Mouse (Mus musculus) spleen, postnatal 10 days (tissue): ENCODE data around the gene Rapgef2.
"Not testable (repeated sequence)": the region's sequence is repeated elsewhere in the genome, so short reads cannot be mapped to it uniquely, and the experiment has no call there.

Experiments
- DNase-seq, 2 experiments: peaks; one replicate each; pipeline ENCODE4 v3.0.0; 2021 to 2022; ENCODE audit warnings: low spot score in 2 of 2

Gene Rapgef2

GRCm38 (mm10) chr3:79203178-79203577 lies 83.1 kb downstream of the Rapgef2 start:
- peak in 1 of 2 experiments; percentile 34 for DNase-seq

GRCm38 (mm10) chr3:79202275-79203153 lies 83.8 kb downstream of the Rapgef2 start:
- peak; percentile 37 to 71 for DNase-seq

GRCm38 (mm10) chr3:79196708-79197437 lies 89.4 kb downstream of the Rapgef2 start:
- DNase-seq: peak in 1 of 2 experiments; percentile 65

GRCm38 (mm10) chr3:79195280-79195679 lies 91.0 kb downstream of the Rapgef2 start:
- no peak for DNase-seq

- no peak for DNase-seq
These were observed 92.1 kb downstream of the Rapgef2 start for GRCm38 (mm10) chr3:79194111-79194793.

- DNase-seq: no peak
These were observed 93.3 kb downstream of the Rapgef2 start for GRCm38 (mm10) chr3:79193001-79193400.

GRCm38 (mm10) chr3:79191981-79192380 lies 94.3 kb downstream of the Rapgef2 start:
- DNase-seq: no peak

- no peak for DNase-seq
These were observed 94.8 kb downstream of the Rapgef2 start for GRCm38 (mm10) chr3:79191471-79191870.

- DNase-seq: peak in 1 of 2 experiments; percentile 1
These were observed 95.9 kb downstream of the Rapgef2 start for GRCm38 (mm10) chr3:79190377-79190776.

GRCm38 (mm10) chr3:79187912-79188311 lies 98.4 kb downstream of the Rapgef2 start:
- DNase-seq: no peak

- no peak for DNase-seq
These were observed 104.0 kb downstream of the Rapgef2 start for GRCm38 (mm10) chr3:79182290-79182689.

GRCm38 (mm10) chr3:79181248-79181991 lies 104.9 kb downstream of the Rapgef2 start:
- peak in 1 of 2 experiments; percentile 2 for DNase-seq

GRCm38 (mm10) chr3:79180086-79180485 lies 106.2 kb downstream of the Rapgef2 start:
- peak in 1 of 2 experiments; percentile 1 for DNase-seq

- DNase-seq: no peak
These were observed 106.7 kb downstream of the Rapgef2 start for GRCm38 (mm10) chr3:79179499-79180053.

- DNase-seq: no peak
These were observed 107.6 kb downstream of the Rapgef2 start for GRCm38 (mm10) chr3:79178708-79179107.

GRCm38 (mm10) chr3:79178070-79178469 lies 108.2 kb downstream of the Rapgef2 start:
- peak in 1 of 2 experiments; percentile 29 for DNase-seq

GRCm38 (mm10) chr3:79177136-79177870 lies 109.0 kb downstream of the Rapgef2 start:
- no peak for DNase-seq

- no peak for DNase-seq
These were observed 112.1 kb downstream of the Rapgef2 start for GRCm38 (mm10) chr3:79174168-79174567.

- no peak for DNase-seq
These were observed 113.0 kb downstream of the Rapgef2 start for GRCm38 (mm10) chr3:79173291-79173690.

GRCm38 (mm10) chr3:79171146-79171545 lies 115.2 kb downstream of the Rapgef2 start:
- not testable (repeated sequence) for DNase-seq
